Mouse (Mus musculus): ENCODE results near the gene Atxn7. TPM values are rescaled to one million over a fixed set of nuclear protein-coding genes. Genes with fewer than 3 reads are reported as not detected.

Gene Atxn7
- total RNA-seq, 2 experiments from 2014 or later: 16.0 to 17.3 TPM

GRCm38 (mm10) chr14:14100773-14101280, 139.6 kb downstream of the Atxn7 start:
- DNase-seq: no peak
- intact Hi-C loops (cut with DNase I): no loop called here

GRCm38 (mm10) chr14:14101296-14101695, 140.1 kb downstream of the Atxn7 start:
- intact Hi-C loops (cut with DNase I): no loop called here
- DNase-seq: no peak

- no peak for DNase-seq
- intact Hi-C loops (cut with DNase I): no loop called here
Measured at GRCm38 (mm10) chr14:14104213-14104929, 143.1 kb downstream of the Atxn7 start.

GRCm38 (mm10) chr14:14104930-14105318, 143.7 kb downstream of the Atxn7 start:
- intact Hi-C loops (cut with DNase I): no loop called here

GRCm38 (mm10) chr14:14110710-14111109, 149.5 kb downstream of the Atxn7 start:
- intact Hi-C loops (cut with DNase I): no loop called here
- no peak for DNase-seq

More at GRCm38 (mm10) chr14:14104930-14105318, 143.7 kb downstream of the Atxn7 start:
- DNase-seq: no peak

GRCm38 (mm10) chr14:14120230-14121096, 159.2 kb downstream of the Atxn7 start, which contains the start of gene Psmd6:
TSS of gene Psmd6 (minus strand) at chr14:14120984.
- peak; percentile 92 to 95 for DNase-seq
- intact Hi-C loops (cut with DNase I): loop anchor here (10.0 kb wide), 1 partner anchor 224 kb away; the partner anchor contains the start of gene Il3ra

Other genes with a start within 250 kb of the Atxn7 start
- not detected for gene Gm281, start 47.0 kb upstream of the Atxn7 start, total RNA-seq (2021)
- 100 to 1,000 TPM; 117 to 129 TPM for gene Thoc7, start 412 bp downstream of the Atxn7 start, total RNA-seq (2021)
- 100 to 1,000 TPM in 1 of 2 experiments, 10 to 100 TPM in 1; 97.5 to 103 TPM for gene Psmd6, start 159.5 kb downstream of the Atxn7 start, total RNA-seq (2021)
- not detected for gene Olfr720, start 225.4 kb downstream of the Atxn7 start, total RNA-seq (2021)

Measured in heart, postnatal 10 days (tissue).